Mouse (Mus musculus): ENCODE results near the gene Lin28a.
A peak's percentile ranks its signal among the peaks of the same experiment; 100 is the strongest.
"Not testable (repeated sequence)": the region's sequence is repeated elsewhere in the genome, so short reads cannot be mapped to it uniquely, and the experiment has no call there.

Lin28a gene

GRCm38 (mm10) chr4:134018038-134018778 lies 433 bp downstream of the Lin28a start:
- DNase-seq, result no peak

- DNase-seq, result no peak
Measured at GRCm38 (mm10) chr4:134017201-134017865, 1.3 kb downstream of the Lin28a start.

- no peak for DNase-seq
Measured at GRCm38 (mm10) chr4:134016767-134017166, 1.9 kb downstream of the Lin28a start.

GRCm38 (mm10) chr4:134016208-134016607 lies 2.4 kb downstream of the Lin28a start:
- no peak for DNase-seq

- DNase-seq, result no peak
Measured at GRCm38 (mm10) chr4:134012858-134013528, 5.6 kb downstream of the Lin28a start.

- DNase-seq, result no peak
Measured at GRCm38 (mm10) chr4:134011450-134012414, 6.9 kb downstream of the Lin28a start.

- no peak for DNase-seq
Measured at GRCm38 (mm10) chr4:134009709-134010108, 8.9 kb downstream of the Lin28a start.

- DNase-seq, result no peak
Measured at GRCm38 (mm10) chr4:134006845-134007244, 11.8 kb downstream of the Lin28a start.

GRCm38 (mm10) chr4:134005581-134006358 lies 12.9 kb downstream of the Lin28a start:
- peak; percentile 15 for DNase-seq

GRCm38 (mm10) chr4:134002903-134003302 lies 15.7 kb downstream of the Lin28a start:
- no peak for DNase-seq

- DNase-seq, result no peak
Measured at GRCm38 (mm10) chr4:134002246-134002645, 16.4 kb downstream of the Lin28a start.

- no peak for DNase-seq
Measured at GRCm38 (mm10) chr4:134001710-134002109, 16.9 kb downstream of the Lin28a start.

- peak; percentile 96 for DNase-seq
Measured at GRCm38 (mm10) chr4:134000466-134001438, 17.9 kb downstream of the Lin28a start, which contains the start of gene Dhdds. Dhdds (minus strand) TSS chr4:134000918.

- no peak for DNase-seq
Measured at GRCm38 (mm10) chr4:133994697-133995096, 23.9 kb downstream of the Lin28a start.

GRCm38 (mm10) chr4:133991087-133991660 lies 27.5 kb downstream of the Lin28a start:
- no peak for DNase-seq

GRCm38 (mm10) chr4:133990035-133990434 lies 28.6 kb downstream of the Lin28a start:
- no peak for DNase-seq

- not testable (repeated sequence) for DNase-seq
Measured at GRCm38 (mm10) chr4:133988289-133988688, 30.4 kb downstream of the Lin28a start.

- no peak for DNase-seq
Measured at GRCm38 (mm10) chr4:133982936-133983335, 35.7 kb downstream of the Lin28a start.

GRCm38 (mm10) chr4:133980496-133980895 lies 38.1 kb downstream of the Lin28a start:
- no peak for DNase-seq

Data from layer of hippocampus, adult 9-11 months (tissue).